Mouse (Mus musculus) forebrain, postnatal 0 days (tissue): ENCODE measurements around the gene Tmem135. TPM values are rescaled to one million over a fixed set of nuclear protein-coding genes. Genes with fewer than 3 reads are reported as not detected.
A peak's percentile ranks its signal among the peaks of the same experiment; 100 is the strongest.
"Not testable (repeated sequence)": the region's sequence is repeated elsewhere in the genome, so short reads cannot be mapped to it uniquely, and the experiment has no call there.

Experiments used
- ATAC-seq: fragments of 200-750 bp; cut with Nextera tagmentation; 2 replicates; pipeline ENCODE4 v1.8.0; 2017; ENCODE audit warnings: mild to moderate bottlenecking, moderate library complexity
- DNase-seq: peaks from one replicate; pipeline ENCODE4 v3.0.0-alpha.2; 2015
- H3K27ac ChIP-seq: fragments of 300-500 bp; sonication (generic); 2 replicates; pipeline ENCODE4 v1.5.1; 2014; ENCODE audit warnings: low read depth, mild to moderate bottlenecking, antibody characterized with exemption, low read length, moderate library complexity, mixed read lengths
- H3K27me3 ChIP-seq: fragments of 300-500 bp; sonication (generic); 2 replicates; pipeline ENCODE4 v1.6.1; 2014; ENCODE audit warnings: mild to moderate bottlenecking, low read length, mixed read lengths; ENCODE audit not compliant: insufficient read depth
- H3K36me3 ChIP-seq: fragments of 300-500 bp; sonication (generic); 2 replicates; pipeline ENCODE4 v1.6.1; 2014; ENCODE audit warnings: mild to moderate bottlenecking, moderate library complexity; ENCODE audit not compliant: insufficient read depth
- H3K4me1 ChIP-seq: fragments of 300-500 bp; sonication (generic); 2 replicates; pipeline ENCODE4 v1.6.1; 2014; ENCODE audit warnings: antibody characterized with exemption; ENCODE audit not compliant: insufficient read depth
- H3K4me2 ChIP-seq: fragments of 300-500 bp; sonication (generic); 2 replicates; pipeline ENCODE4 v1.6.1; 2014; ENCODE audit warnings: low read depth, mild to moderate bottlenecking, moderate library complexity
- H3K4me3 ChIP-seq: fragments of 300-500 bp; sonication (generic); 2 replicates; pipeline ENCODE4 v1.5.1; 2014; ENCODE audit warnings: low read depth, low read length, mixed read lengths
- H3K9ac ChIP-seq: fragments of 300-500 bp; sonication (generic); 2 replicates; pipeline ENCODE4 v1.6.1; 2014; ENCODE audit warnings: mild to moderate bottlenecking
- H3K9me3 ChIP-seq: fragments of 300-500 bp; sonication (generic); 2 replicates; pipeline ENCODE4 v1.6.1; 2016; ENCODE audit warnings: low read length
- CTCF ChIP-seq: sonication (generic); IDR thresholded peaks from 2 replicates; pipeline ENCODE4 v1.5.1; 2016; ENCODE audit warnings: antibody characterized with exemption, control low read depth, low read depth
- WGBS: fragments of 180-500 bp; shearing (Covaris S2); extraction: QIAGEN DNeasy Blood & Tissue Kit; methylation state at CpG from one replicate; pipeline ENCODE4 v1.1.7; 2014; 5-methylcytosine and 5-hydroxymethylcytosine counted together
- polyA plus RNA-seq: library from polyadenylated mRNA; unstranded; fragments of >200 nt; fragmentation: Nextera tagmentation; extraction: Ambion mirVana; gene quantifications from 2 replicates; pipeline ENCODE4 v1.2.1, GENCODE M21; 2015
- total RNA-seq: library from RNA; depleted of rRNA; stranded (reverse); fragments of >200 nt; gene quantifications from 2 replicates; pipeline ENCODE4 v1.2.3, GENCODE M21; 2014

Gene Tmem135
- total and polyA plus RNA-seq, 2 experiments from 2014 or later = 23.2 to 27.9 TPM

DNA sequence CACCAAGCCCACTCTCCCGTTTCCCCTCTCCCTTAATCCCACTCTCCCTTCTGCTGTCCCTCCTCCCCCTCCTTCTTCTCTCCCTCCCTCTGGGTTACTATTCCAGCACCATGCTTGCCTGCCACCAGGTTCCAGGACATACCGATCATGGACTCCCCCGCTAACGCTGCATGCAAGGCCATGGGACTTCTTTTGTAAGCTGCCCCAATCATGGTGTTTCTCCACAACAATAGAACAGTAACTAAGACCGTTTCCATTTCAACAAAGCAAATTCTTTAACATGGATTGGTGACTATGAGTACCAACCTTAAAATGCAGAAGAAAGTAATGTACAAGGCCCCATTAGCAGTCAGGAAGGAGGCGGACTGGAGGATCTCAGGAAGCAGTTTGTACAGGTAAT lies 97.2 kb downstream of the Tmem135 start:
- DNase-seq = no peak
- ATAC-seq = no peak
- Histone ChIP-seq H3K27me3 (no peaks in the 10 kb centered on the region), H3K9me3 (no peaks in the 10 kb centered on the region), H3K4me3 (no peak overlapping the region), H3K4me1 (no peaks in the 10 kb centered on the region), H3K4me2 (no peak overlapping the region), H3K36me3 (no peaks in the 10 kb centered on the region), H3K9ac (no peak overlapping the region), H3K27ac (no peak overlapping the region)
- 79% methylated on average over 6 of the region's 6 CpGs for WGBS
- TF ChIP-seq CTCF = no peak

DNA sequence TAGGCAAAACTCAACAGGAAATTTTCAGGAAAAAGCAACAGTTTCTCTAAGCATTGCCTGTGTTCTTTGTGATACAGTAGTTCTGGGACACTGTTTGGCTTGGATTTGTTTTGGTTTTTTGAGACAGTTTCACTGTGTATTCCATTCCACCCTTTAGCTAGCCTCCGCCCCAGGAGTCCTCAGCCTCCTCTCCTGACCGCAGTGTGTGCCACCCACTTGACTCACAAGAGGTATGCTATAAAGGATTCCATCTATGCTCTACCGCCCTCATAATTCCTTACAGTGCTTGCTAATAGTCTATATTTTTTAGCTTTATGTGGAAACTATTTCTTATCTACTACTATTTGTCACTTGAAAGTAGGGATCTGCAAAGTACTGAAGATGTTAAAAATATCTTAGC lies 99.1 kb downstream of the Tmem135 start:
- H3K9ac ChIP-seq = no peak overlapping the region
- ATAC-seq (no peak), DNase-seq (no peak)
- H3K36me3 ChIP-seq = no peaks in the 10 kb centered on the region
- H3K27me3 ChIP-seq = no peaks in the 10 kb centered on the region
- no peak overlapping the region for H3K4me2 ChIP-seq
- WGBS = 92% methylated on average over 3 of the region's 3 CpGs
- no peaks in the 10 kb centered on the region for H3K9me3 ChIP-seq
- H3K27ac ChIP-seq = no peak overlapping the region
- TF ChIP-seq CTCF = no peak
- no peak overlapping the region for H3K4me3 ChIP-seq
- no peaks in the 10 kb centered on the region for H3K4me1 ChIP-seq

DNA sequence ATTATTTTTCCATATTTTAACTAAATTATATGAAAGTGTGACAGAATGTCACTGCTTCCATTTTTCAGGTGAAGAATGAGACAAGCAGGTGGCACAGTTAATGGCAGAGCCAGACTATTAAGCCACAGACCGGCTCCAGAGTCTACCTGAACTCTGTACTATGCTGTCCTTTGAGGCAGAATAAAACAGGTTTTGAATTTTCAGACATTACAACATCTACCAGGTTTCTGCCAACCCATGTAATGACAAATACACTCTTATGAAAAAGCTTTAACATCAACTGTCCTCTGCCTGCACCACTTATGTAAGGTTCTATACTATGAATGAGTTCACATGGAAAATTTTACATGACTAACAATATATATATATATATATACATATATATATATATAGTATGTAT lies 100.3 kb downstream of the Tmem135 start:
- Histone ChIP-seq H3K4me3 (no peak overlapping the region), H3K36me3 (no peaks in the 10 kb centered on the region), H3K27ac (no peak overlapping the region), H3K4me1 (no peaks in the 10 kb centered on the region), H3K9ac (no peak overlapping the region), H3K4me2 (no peak overlapping the region), H3K9me3 (no peaks in the 10 kb centered on the region), H3K27me3 (no peaks in the 10 kb centered on the region)
- 100% methylated on average over 1 of the region's 1 CpGs for whole genome bisulfite sequencing
- TF ChIP-seq CTCF = no peak
- ATAC-seq (no peak), DNase-seq (no peak)

DNA sequence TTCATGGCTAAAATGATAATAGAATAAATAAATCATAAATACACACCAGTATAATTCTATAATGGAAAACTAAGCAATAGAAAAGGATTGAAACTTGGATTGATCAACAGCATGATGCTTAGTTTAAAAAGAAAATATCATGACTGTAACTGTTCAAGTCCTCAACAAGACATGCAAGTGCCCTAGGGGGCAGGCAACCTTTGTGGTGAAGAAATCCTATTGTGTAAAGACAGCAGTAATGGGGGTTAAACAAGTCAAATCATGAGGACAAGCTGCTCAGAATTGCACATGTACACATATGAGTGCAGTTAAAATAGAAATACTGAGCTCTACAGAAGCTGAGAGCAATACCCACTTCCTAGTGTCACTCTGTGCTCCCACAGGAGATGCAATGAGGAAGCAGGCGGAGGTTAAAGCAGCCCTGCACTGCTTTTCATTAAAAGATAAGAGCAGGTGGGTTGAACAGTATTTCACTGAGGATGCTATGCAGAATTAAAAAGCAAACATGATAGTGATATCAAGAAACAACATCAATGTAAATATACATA lies 105.0 kb downstream of the Tmem135 start:
- ATAC-seq (no peak), DNase-seq (no peak)
- no peak for TF ChIP-seq CTCF
- Histone ChIP-seq H3K9me3 (no peaks in the 10 kb centered on the region), H3K27me3 (no peaks in the 10 kb centered on the region), H3K9ac (no peak overlapping the region), H3K4me2 (no peak overlapping the region), H3K27ac (no peak overlapping the region), H3K36me3 (no peaks in the 10 kb centered on the region), H3K4me3 (no peak overlapping the region), H3K4me1 (no peaks in the 10 kb centered on the region)
- WGBS = 86% methylated on average over 1 of the region's 1 CpGs

GRCm38 (mm10) chr7:89296941-89297340 lies 107.1 kb downstream of the Tmem135 start:
- TF ChIP-seq CTCF = no peak
- Histone ChIP-seq H3K27me3 (no peaks in the 10 kb centered on the region), H3K9ac (no peak overlapping the region), H3K9me3 (no peaks in the 10 kb centered on the region), H3K4me2 (no peak overlapping the region), H3K36me3 (no peaks in the 10 kb centered on the region), H3K4me1 (no peaks in the 10 kb centered on the region), H3K4me3 (no peak overlapping the region), H3K27ac (no peak overlapping the region)
- ATAC-seq (no peak; the same call in 1 of the 2 replicates), DNase-seq (peak; percentile 2)
- WGBS = 58% methylated on average over 1 of the region's 1 CpGs

GRCm38 (mm10) chr7:89282664-89283063 lies 121.4 kb downstream of the Tmem135 start:
- Histone ChIP-seq H3K9me3 (no peaks in the 10 kb centered on the region), H3K27ac (no peak overlapping the region), H3K4me2 (no peak overlapping the region), H3K36me3 (no peaks in the 10 kb centered on the region), H3K4me1 (no peaks in the 10 kb centered on the region), H3K4me3 (no peak overlapping the region), H3K9ac (no peak overlapping the region), H3K27me3 (no peaks in the 10 kb centered on the region)
- ATAC-seq (no peak), DNase-seq (no peak)
- WGBS = 94% methylated on average over 7 of the region's 7 CpGs
- no peak for TF ChIP-seq CTCF

GRCm38 (mm10) chr7:89270438-89270837 lies 133.6 kb downstream of the Tmem135 start:
- not testable (repeated sequence) for H3K27me3 ChIP-seq, ATAC-seq, H3K4me3 ChIP-seq, DNase-seq, H3K4me2 ChIP-seq, H3K27ac ChIP-seq, H3K9me3 ChIP-seq, H3K9ac ChIP-seq, H3K4me1 ChIP-seq, H3K36me3 ChIP-seq

DNA sequence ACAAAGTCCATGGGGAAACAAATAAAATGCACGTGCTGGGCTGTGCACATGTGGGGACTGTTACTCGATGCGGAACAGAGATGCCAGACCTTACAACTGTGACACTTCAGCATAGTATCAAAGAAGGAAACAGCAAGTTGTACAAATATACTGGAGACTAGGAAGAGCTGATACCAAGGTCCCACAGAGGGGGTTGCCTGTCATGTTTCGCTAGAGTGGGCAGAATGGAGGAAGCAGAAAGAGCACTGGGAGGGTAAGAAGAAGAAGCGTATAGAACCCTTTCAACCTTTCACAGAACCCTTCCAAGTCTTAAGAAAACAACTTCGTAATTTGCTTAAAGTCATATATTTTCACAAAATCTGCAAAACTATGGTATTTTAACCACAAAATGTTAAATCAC lies 134.2 kb downstream of the Tmem135 start:
- Histone ChIP-seq H3K4me2 (no peak overlapping the region), H3K36me3 (no peaks in the 10 kb centered on the region), H3K4me1 (no peaks in the 10 kb centered on the region), H3K9me3 (no peaks in the 10 kb centered on the region), H3K4me3 (no peak overlapping the region), H3K27me3 (no peaks in the 10 kb centered on the region), H3K27ac (no peak overlapping the region), H3K9ac (no peak overlapping the region)
- ATAC-seq = no peak
- 91% methylated on average over 6 of the region's 6 CpGs for WGBS
- DNase-seq = no peak
- no peak for TF ChIP-seq CTCF
